Mouse (Mus musculus): Measurements from ENCODE around the gene Gch1.

DNA sequence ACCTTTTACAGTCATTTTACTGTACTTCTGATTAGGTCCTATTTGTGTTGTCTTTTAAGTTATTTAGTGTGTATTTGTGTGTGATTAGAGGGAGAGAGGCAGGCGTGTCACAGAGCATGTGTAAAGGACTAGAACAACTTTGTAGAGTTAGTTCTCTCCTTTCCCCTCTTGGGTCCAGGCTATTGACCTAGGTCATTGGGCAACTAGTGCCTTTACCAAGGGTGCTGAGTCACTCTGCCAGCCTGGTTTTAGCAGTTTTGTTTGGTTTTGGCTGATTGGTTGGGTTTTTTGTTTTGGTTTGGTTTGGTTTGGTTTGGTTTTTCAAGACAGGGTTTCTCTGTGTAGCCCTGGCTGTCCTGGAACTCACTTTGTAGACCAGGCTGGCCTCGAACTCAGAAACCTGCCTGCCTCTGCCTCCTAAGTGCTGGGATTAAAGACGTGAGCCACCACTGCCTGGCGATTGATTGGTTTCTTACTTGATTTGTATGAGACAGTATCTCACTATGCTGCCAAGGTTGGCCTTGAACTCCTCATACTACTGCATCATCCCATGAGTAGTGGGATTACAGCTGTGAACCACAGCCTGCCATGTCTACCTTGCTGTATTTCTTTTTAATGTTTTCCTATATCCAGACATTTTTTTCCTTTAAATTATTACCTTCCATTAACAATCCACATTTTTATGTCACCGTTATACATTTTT is 16.2 kb upstream of the Gch1 start:
- TF ChIP-seq CTCF (IDR thresholded peaks at IDR 0.05; ENCODE audit: low read depth, low read length): no peak
- no peak for TF ChIP-seq GATA1 (IDR thresholded peaks at IDR 0.05; ENCODE audit: borderline replicate concordance, low read length)
- TF ChIP-seq POLR2AphosphoS5 (IDR thresholded peaks at IDR 0.05; ENCODE audit: insufficient replicate concordance, low read depth, low read length): no peak
- TF ChIP-seq TAL1 (conservative IDR thresholded peaks at IDR 0.05; ENCODE audit: low read depth, low read length): no peak

Measured in G1E (cell line).